Mouse (Mus musculus) intestine, embryonic 14.5 days (tissue): ENCODE data around the gene Ciz1. TPM values are rescaled to one million over a fixed set of nuclear protein-coding genes. Genes with fewer than 3 reads are reported as not detected.

Experiments used
- ATAC-seq: fragments of 200-750 bp; cut with Nextera tagmentation; replicated peaks from 2 replicates; pipeline ENCODE4 v1.8.0; 2017; ENCODE audit warnings: low read depth, moderate number of reproducible peaks, moderate TSS enrichment, moderate library complexity; ENCODE audit not compliant: low FRiP score, low TSS enrichment
- DNase-seq: peaks from one replicate; pipeline ENCODE4 v3.0.0-alpha.2; 2018; ENCODE audit warnings: low spot score
- H3K27ac ChIP-seq: fragments of 300-500 bp; sonication (generic); 2 replicates; pipeline ENCODE4 v1.5.1; 2014; ENCODE audit warnings: low read depth, mild to moderate bottlenecking, control low read depth
- H3K27me3 ChIP-seq: fragments of 300-500 bp; sonication (generic); replicated peaks from 2 replicates; pipeline ENCODE4 v1.6.1; 2014; ENCODE audit warnings: low read length, control low read depth; ENCODE audit not compliant: control insufficient read depth, insufficient read depth
- H3K36me3 ChIP-seq: fragments of 300-500 bp; sonication (generic); 2 replicates; pipeline ENCODE4 v1.6.1; 2014; ENCODE audit warnings: low read length, control low read depth; ENCODE audit not compliant: control insufficient read depth, insufficient read depth
- H3K4me1 ChIP-seq: fragments of 300-500 bp; sonication (generic); replicated peaks from 2 replicates; pipeline ENCODE4 v1.6.1; 2014; ENCODE audit warnings: low read length, control low read depth, mixed read lengths; ENCODE audit not compliant: control insufficient read depth, insufficient read depth
- H3K4me2 ChIP-seq: fragments of 300-500 bp; sonication (generic); 2 replicates; pipeline ENCODE4 v1.6.1; 2014; ENCODE audit warnings: low read length
- H3K4me3 ChIP-seq: fragments of 300-500 bp; sonication (generic); 2 replicates; pipeline ENCODE4 v1.5.1; 2014; ENCODE audit warnings: low read depth, low read length, control low read depth, mixed read lengths
- H3K9ac ChIP-seq: fragments of 300-500 bp; sonication (generic); 2 replicates; pipeline ENCODE4 v1.6.1; 2014; ENCODE audit warnings: mild to moderate bottlenecking, low read length
- H3K9me3 ChIP-seq: fragments of 300-500 bp; sonication (generic); 2 replicates; pipeline ENCODE4 v1.6.1; 2016; ENCODE audit warnings: low read length, control low read depth; ENCODE audit not compliant: control insufficient read depth
- WGBS: fragments of 180-500 bp; shearing (Covaris S2); extraction: QIAGEN DNeasy Blood & Tissue Kit; methylation state at CpG from one replicate; pipeline ENCODE4 v1.1.7; 2014; 5-methylcytosine and 5-hydroxymethylcytosine counted together
- polyA plus RNA-seq: library from polyadenylated mRNA; unstranded; fragments of >200 nt; fragmentation: Nextera tagmentation; extraction: Ambion mirVana; gene quantifications from 2 replicates; pipeline ENCODE4 v1.2.1, GENCODE M21; 2014

Gene Ciz1
- polyA plus RNA-seq, 1 experiment from 2014 or later: 48.4 TPM

GRCm38 (mm10) chr2:32407144-32407824 lies 55.2 kb downstream of the Ciz1 start:
- WGBS: 82% methylated on average over 7 of the region's 7 CpGs
- H3K4me2 ChIP-seq: no peak overlapping the region
- H3K9me3 ChIP-seq: no peaks in the 10 kb centered on the region
- H3K4me3 ChIP-seq: no peak overlapping the region
- H3K4me1 ChIP-seq: no peaks in the 10 kb centered on the region
- DNase-seq: no peak
- no peaks in the 10 kb centered on the region for H3K27me3 ChIP-seq
- no peak overlapping the region for H3K9ac ChIP-seq
- no peak overlapping the region for H3K27ac ChIP-seq
- H3K36me3 ChIP-seq: peaks cover 9% of the 10 kb centered on the region; the same call in 1 of the 2 replicates
- ATAC-seq: no peak

GRCm38 (mm10) chr2:32408429-32409424 lies 56.6 kb downstream of the Ciz1 start:
- H3K4me2 ChIP-seq: no peak overlapping the region
- H3K36me3 ChIP-seq: no peaks in the 10 kb centered on the region
- no peaks in the 10 kb centered on the region for H3K27me3 ChIP-seq
- H3K4me3 ChIP-seq: no peak overlapping the region
- DNase-seq (no peak), ATAC-seq (no peak)
- H3K27ac ChIP-seq: no peak overlapping the region
- H3K9ac ChIP-seq: no peak overlapping the region
- H3K4me1 ChIP-seq: no peaks in the 10 kb centered on the region
- WGBS: 66% methylated on average over 25 of the region's 25 CpGs
- no peaks in the 10 kb centered on the region for H3K9me3 ChIP-seq

DNA sequence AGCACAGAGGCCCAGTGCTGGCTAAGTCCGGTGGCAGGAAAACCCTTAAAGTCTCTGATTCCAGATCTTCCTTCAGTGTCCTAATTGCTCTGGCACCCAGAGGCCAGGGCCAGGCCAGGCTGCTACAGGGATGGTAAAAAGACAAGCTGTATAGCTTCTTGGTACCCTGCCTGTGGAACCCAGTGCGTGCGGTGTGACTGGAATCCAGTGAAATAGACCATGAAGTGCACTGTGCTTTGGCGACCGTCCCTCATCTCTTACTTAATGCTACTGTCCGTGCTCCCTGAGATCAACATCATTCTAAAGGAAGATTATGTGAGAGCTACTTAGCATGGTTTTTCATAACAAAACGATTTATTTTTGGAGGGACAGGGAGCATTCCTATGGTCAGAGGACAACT lies 59.3 kb downstream of the Ciz1 start:
- Histone ChIP-seq H3K36me3 (peaks cover 16% of the 10 kb centered on the region), H3K27ac (no peak overlapping the region), H3K27me3 (no peaks in the 10 kb centered on the region), H3K9ac (no peak overlapping the region), H3K9me3 (no peaks in the 10 kb centered on the region), H3K4me3 (no peak overlapping the region), H3K4me1 (no peaks in the 10 kb centered on the region), H3K4me2 (no peak overlapping the region)
- DNase-seq (no peak), ATAC-seq (no peak)
- 81% methylated on average over 7 of the region's 7 CpGs for WGBS

DNA sequence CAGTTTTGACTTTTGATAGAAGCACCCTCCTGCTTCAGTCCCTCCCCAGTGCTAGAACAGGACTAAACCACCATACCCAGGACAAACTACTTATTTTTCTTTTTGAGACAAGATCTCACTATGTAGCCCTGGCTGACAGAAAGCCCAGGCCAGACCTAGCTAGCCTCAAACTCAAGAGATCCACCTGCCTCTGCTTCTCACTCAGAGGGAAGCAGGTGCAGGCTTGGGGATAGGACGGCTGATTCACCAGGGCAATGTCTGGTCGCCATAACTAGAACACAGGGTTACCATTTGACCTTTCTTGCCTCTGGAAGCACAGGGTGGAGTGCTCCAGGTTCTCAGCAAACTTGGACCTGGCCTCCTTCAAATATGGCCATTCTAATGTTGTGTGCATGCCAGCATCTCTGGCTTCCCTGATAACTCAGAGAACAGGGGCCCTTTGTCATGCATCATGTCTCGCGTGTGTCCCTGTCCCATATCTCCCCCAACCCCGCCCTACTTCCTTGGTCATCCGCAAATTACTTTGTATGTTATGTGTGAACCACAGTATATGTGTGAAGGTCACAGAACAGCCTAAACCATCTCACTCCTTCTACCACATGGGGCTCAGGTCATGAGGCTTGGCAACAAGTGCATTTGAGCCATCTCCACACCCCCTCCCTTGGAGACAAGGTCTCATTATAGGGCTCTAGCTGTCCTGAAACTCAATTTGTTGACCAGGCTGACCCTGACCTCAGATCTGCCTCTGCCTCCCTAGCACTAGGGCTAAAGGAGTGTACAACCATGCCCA lies 60.8 kb downstream of the Ciz1 start:
- Histone ChIP-seq H3K4me3 (no peak overlapping the region), H3K27me3 (no peaks in the 10 kb centered on the region), H3K27ac (no peak overlapping the region), H3K9me3 (no peaks in the 10 kb centered on the region), H3K4me2 (no peak overlapping the region), H3K9ac (no peak overlapping the region), H3K36me3 (peaks cover 31% of the 10 kb centered on the region), H3K4me1 (no peaks in the 10 kb centered on the region)
- 81% methylated on average over 6 of the region's 6 CpGs for WGBS
- DNase-seq (no peak), ATAC-seq (no peak)

GRCm38 (mm10) chr2:32413936-32414335 lies 61.8 kb downstream of the Ciz1 start:
- no peak overlapping the region for H3K4me2 ChIP-seq
- no peaks in the 10 kb centered on the region for H3K9me3 ChIP-seq
- H3K4me1 ChIP-seq: no peaks in the 10 kb centered on the region
- no peaks in the 10 kb centered on the region for H3K27me3 ChIP-seq
- H3K9ac ChIP-seq: no peak overlapping the region
- DNase-seq: no peak
- no peak overlapping the region for H3K4me3 ChIP-seq
- WGBS: 42% methylated on average over 5 of the region's 5 CpGs
- ATAC-seq: no peak
- H3K27ac ChIP-seq: no peak overlapping the region
- peaks cover 41% of the 10 kb centered on the region for H3K36me3 ChIP-seq

DNA sequence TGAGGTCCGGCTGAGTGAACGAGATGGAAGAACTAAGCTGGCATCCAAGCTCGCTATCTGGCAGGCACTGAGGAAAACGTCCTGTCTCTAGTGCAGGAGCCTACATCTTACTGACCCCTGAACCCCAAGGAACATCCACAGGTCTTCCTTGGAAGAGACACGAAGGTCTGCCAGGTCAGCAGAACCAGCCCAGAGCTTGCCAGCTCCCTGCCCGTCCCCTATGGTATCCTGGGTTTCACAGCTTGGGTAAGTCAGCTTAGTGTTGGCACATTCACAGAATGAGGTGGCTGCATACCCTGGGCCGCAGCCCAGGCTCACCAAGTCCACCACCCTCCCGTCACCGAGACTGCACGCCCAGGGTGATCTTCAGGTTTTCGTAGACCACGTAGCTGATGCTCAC lies 63.7 kb downstream of the Ciz1 start:
- Histone ChIP-seq H3K36me3 (peaks cover 59% of the 10 kb centered on the region), H3K9me3 (no peaks in the 10 kb centered on the region), H3K4me3 (no peak overlapping the region), H3K4me1 (no peaks in the 10 kb centered on the region), H3K27ac (no peak overlapping the region), H3K4me2 (no peak overlapping the region), H3K9ac (no peak overlapping the region), H3K27me3 (no peaks in the 10 kb centered on the region)
- no peak for ATAC-seq
- no peak for DNase-seq
- WGBS: 91% methylated on average over 12 of the region's 12 CpGs

- Histone ChIP-seq H3K9me3 (no peaks in the 10 kb centered on the region), H3K9ac (no peak overlapping the region), H3K27ac (no peak overlapping the region), H3K36me3 (peaks cover 66% of the 10 kb centered on the region), H3K4me2 (no peak overlapping the region), H3K27me3 (no peaks in the 10 kb centered on the region), H3K4me1 (no peaks in the 10 kb centered on the region), H3K4me3 (no peak overlapping the region)
- WGBS: 79% methylated on average over 2 of the region's 2 CpGs
- DNase-seq (no peak), ATAC-seq (no peak)
Observed at GRCm38 (mm10) chr2:32416556-32416955, 64.4 kb downstream of the Ciz1 start.

DNA sequence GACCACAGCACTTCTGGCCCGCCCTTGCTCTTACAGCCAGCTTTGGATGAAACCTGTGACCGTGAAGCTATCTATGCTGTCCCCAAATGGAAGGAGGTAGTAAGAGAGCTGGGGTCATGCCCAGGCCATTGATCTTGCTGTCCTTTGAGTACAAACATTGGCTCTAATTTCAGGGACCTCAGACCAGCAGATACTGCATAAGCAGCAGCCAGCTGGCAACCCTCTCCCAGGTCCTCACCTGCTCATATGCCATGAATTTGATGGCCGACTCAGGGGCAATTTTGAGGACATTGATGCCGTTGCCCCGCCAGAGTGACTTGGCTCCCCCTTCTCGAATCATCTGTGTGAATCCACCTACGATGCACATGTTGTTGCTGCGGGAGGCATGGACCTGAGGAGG lies 65.4 kb downstream of the Ciz1 start:
- Histone ChIP-seq H3K4me3 (no peak overlapping the region), H3K4me2 (no peak overlapping the region), H3K4me1 (peaks cover 3% of the 10 kb centered on the region), H3K27ac (no peak overlapping the region), H3K36me3 (peaks cover 66% of the 10 kb centered on the region), H3K9me3 (no peaks in the 10 kb centered on the region), H3K9ac (no peak overlapping the region), H3K27me3 (no peaks in the 10 kb centered on the region)
- no peak for DNase-seq
- ATAC-seq: no peak
- WGBS: 84% methylated on average over 8 of the region's 8 CpGs
